Mouse (Mus musculus) frontal cortex, adult 2 months (tissue): ENCODE measurements at regions not wholly inside any gene's neighbourhood (a gene's known extent, or its start where the extent isn't known, plus 50 kb on each side); places are given as distances from the start of the nearest gene placed in this dataset.
"Not testable (repeated sequence)": the region's sequence is repeated elsewhere in the genome, so short reads cannot be mapped to it uniquely, and the experiment has no call there.

Source experiments
- DNase-seq, 2 experiments: peaks; one replicate each; pipeline ENCODE4 v3.0.0; 2022; ENCODE audit warnings: low spot score in 1 of 2; ENCODE audit errors: extremely low spot score in 1 of 2

DNA sequence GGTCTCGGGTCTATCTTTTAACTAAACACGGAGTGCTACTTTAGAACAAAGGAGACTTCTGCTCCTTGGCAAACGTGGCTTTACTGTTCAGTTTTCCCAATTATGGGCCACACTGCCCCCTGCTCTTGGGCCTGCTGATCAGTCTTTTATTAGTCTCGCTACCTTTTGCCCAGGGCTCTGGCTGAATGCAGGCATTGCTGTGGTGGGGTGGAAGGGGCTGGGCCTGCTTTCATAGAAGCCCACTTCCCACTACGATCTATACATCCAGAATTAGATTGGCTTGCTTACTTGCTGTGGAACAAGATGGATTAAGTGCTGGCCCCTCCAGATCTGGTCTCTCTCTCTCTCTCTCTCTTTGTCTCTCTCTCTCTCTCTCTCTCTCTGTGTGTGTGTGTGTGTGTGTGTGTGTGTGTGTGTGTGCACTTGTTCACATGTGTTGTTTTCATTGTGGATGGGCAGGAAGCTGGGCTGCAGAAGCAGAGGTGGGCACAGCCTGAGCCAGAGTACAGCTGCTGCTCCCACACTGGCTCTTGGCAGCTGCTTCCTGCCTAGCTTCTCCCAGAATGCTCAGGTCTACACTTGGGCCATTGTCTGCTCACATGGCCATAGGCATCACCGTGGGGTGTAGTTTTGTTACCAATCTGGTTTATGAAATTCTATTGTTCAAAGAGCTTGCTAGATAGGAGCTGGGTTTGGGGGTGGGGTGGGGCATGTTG, 241.8 kb upstream of the Gm10131 start:
- no peak for DNase-seq

DNA sequence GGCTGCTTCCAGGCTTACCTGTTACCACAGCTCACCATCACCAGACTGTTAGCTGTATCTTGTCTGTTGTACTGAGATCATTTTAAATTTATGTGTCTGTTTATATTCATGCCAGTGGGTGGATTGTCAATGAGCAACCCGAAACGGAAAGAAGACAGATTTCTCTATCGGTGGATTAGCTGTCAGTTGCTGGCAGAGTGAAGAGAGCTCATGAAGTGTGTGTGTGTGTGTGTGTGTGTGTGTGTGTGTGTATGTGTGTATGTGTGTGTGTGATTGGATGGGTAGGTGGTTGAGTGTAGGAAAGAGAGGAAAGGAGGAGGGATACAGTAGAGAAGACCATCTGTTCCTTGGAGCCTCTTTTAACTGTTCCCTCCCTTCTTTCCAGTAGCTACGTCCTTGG, 223.3 kb upstream of the Gm10131 start:
- DNase-seq: peak; percentile 62 to 76

DNA sequence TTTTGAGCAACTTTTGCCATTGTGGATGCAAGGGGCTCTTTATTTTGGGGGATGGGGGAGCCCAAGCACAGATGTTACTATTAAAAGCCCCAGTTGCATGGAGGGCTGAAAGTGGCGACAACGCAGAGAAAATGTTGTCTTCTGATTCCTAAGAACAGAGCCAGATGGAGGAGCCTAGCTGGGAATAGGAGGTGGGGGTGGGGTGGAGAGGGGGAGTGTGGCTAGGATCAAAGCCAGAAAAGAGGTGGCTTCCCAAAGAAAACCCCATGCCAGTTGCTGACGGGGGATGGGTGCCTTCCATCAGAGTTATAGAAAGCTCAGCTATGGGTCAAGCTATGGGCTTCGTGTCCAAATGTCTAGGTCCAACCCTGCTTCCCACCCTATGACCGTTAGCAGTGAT, 220.1 kb upstream of the Gm10131 start:
- DNase-seq: peak in 1 of 2 experiments; percentile 37

DNA sequence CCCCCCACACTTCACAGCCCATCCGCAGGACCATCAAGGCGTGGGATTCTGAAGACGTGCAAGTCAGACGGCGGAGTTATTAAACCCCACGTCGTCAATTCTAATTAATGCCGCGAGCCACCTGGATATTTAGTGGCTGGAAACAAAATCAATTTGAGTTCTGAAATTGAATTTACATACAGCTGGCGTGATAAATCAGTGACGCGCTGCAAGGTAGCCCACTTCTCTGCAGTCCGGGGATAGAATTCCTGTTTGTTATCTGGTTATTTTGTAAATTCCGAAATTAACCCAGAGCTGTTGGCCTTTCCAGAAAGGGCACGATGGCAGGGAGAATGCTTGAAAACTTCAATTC, 215.1 kb upstream of the Gm10131 start:
- no peak for DNase-seq

DNA sequence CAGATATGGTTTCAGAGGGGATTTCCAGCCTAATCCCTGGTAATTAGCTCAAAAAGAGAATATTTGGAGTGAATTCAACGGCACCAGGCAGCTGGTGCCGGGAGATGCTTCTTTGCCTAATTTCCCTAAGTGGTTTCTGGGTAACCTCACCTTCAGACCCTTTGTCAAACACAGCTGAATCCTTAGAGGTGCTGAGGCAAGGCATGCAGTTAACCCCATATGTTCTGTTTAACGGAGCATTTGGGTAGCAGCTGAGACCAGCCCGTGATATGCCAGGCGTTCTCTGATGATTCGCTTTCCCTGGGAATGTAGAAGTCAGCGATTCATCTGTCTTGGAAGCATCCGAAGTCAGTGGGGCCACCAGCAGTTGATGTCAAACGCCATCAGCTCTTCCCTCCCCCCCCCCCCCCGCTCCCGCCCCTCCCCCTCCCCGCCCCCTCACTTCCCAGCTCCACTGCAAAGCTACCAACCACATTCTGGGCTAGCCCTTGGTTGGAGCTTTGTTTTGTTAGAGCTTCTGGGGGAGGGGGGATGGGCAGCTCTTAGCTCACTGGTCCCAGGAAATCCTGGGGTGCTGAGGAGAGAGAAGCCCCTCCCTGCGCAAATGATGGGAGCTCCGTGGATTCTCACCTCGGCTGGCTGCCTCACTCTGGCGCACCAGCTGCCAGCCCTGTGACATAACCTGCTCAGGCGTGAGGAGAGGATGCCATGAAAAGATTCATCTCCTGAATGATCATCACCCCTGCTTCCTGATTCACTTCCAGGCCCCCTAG, 214.5 kb upstream of the Gm10131 start:
- DNase-seq: peak in 1 of 2 experiments; percentile 58

DNA sequence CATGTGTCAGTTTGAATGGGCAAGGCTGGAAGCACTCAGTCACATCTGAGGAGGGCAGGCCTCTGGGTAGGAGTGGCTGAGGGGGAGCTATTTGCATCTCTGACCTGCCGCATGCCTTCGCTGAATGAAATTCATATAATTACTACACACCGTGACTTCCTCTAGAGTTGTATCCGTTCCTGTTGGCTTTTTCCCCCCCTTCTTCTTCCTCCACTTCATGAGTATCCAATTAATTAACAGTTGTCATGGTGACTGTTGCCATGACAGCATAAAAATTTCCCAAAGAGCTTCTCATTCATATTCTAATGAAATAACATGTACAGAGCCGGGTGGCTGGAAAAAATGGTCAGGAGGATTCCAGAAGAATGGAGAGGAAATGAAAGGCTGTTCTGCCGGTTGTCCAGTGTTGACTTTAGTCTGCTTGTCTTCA, 208.6 kb upstream of the Gm10131 start:
- DNase-seq: peak; percentile 33 to 88

DNA sequence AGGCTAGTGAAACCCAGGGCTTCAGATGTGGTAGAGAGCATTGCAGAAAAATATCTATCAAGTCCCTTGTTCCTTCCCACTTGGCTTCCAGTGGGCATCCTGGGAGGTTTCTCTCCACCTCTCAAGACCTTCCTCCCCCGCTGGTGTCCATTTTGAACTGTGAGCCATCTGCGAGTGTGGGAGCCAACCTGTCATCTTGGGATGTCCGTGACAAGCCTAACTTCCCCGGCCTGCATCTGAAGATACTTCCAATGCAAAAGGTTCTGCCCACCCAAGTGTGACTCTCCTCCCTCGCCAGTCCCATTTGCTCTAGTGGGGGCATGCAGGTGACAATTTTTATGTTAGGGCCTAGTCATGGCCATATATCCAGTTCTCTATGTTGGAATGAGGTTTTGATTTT, 208.2 kb upstream of the Gm10131 start:
- DNase-seq: no peak

- DNase-seq: no peak
Observed at GRCm38 (mm10) chr8:34315233-34315632, 203.7 kb upstream of the Gm10131 start.

DNA sequence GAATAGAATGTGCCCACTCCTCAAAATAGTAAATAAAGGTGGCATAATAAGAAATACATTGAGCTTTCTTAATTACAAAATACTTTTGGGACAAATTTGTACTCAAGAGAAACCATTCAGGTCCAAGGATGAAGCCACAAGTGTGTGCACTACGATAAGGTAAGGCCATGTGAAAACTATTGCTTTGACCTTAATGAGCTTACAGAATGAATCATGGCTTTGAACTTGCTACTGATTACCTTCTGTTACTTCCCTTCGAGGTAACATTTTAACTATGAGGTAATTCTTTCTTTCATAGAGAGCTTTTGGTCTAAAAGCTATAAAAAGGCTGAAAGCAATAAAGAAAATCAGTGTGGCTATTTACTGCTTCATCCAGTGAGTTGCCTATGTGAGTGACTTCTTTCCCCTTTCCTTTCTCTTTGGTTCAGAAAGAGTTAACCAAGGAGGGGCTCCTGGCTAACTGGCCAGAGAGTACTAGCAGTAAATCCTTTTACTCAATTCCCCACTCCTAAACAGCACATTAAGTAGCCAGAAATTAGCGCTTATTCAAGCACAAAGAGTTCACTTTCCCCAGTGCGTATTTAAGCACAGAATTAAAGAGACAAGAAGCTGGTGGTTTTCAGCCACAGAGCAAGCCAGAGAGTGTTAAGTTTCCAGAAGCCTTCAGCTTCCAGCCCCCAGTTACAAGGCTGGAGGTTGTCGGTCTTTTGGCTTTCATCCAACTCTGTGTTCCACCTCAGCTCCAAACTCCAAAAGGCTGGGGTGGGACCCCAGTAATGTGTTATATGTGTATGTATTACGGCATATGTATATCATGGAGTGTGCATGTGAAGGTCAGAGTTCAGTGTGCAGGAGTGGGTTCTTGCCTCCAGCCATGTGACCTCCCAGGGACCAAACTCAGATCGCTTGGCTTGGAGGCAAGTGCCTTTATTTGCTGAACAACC, 194.3 kb upstream of the Gm10131 start:
- no peak for DNase-seq

- DNase-seq: no peak
Observed at GRCm38 (mm10) chr8:34303815-34304214, 192.3 kb upstream of the Gm10131 start.

GRCm38 (mm10) chr8:34300331-34300903, 188.9 kb upstream of the Gm10131 start:
- no peak for DNase-seq

GRCm38 (mm10) chr8:34294721-34295120, 183.2 kb upstream of the Gm10131 start:
- no peak for DNase-seq

DNA sequence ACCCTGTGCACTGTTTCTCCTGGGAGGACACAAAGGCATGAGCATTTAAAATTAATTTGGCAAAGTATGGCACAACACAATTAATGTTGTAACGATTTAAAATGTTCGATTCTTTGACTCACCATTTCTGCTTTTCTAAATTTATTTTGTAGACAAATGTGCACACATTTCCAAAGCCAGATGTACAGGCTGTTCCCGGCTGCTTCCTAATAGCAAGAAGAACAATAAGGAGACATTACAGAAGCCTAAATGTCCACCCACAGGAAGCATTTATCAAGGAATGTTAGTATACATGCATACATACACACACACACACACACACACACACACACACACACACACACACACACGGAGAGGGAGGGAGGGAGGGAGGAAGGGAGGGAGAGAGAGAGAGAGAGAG, 179.1 kb upstream of the Gm10131 start:
- DNase-seq: no peak

DNA sequence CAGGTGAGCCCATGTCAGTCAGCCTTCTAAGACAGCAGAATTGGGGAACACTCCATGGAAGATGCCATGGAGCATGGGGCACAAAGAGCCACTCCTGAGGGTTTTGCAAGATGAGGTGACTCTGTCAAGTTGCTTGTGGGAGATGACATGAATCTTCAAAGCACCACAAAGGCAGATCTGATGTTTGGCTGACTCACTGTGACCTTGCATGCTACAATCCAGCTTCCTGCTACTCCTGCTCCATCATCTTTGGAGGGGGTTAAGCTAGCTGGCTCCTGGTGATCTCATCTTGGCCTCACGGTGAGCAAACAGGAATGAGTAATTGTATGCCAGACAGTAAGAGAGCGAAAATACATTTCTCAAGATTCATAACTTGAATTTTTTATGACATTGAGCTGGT, 176.3 kb upstream of the Gm10131 start:
- no peak for DNase-seq

DNA sequence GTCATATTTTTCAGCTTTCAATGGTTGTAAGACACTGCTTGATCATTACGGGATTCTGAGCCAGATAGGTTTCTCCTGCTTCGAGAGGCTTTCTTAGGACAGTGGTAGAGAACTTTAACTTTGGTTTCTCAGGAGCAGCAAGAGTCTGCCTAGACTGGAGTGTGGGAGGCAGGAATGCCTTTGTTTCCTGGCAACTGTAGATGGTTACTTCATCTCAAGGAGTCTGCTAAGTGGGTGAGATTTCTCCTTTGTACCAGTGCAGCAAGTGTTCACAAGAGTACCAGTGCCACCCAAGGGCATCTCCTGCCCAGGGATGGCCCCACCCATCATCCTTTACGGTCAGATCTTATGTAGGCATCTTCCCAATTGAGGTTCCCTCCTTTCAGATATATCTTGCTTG, 173.0 kb upstream of the Gm10131 start:
- DNase-seq: peak; percentile 15 to 42

- no peak for DNase-seq
Observed at GRCm38 (mm10) chr8:34280433-34280832, 168.9 kb upstream of the Gm10131 start.

- no peak for DNase-seq
Observed at GRCm38 (mm10) chr8:34275977-34276660, 164.6 kb upstream of the Gm10131 start.

- DNase-seq: not testable (repeated sequence)
Observed at GRCm38 (mm10) chr8:34274796-34275195, 163.3 kb upstream of the Gm10131 start.

DNA sequence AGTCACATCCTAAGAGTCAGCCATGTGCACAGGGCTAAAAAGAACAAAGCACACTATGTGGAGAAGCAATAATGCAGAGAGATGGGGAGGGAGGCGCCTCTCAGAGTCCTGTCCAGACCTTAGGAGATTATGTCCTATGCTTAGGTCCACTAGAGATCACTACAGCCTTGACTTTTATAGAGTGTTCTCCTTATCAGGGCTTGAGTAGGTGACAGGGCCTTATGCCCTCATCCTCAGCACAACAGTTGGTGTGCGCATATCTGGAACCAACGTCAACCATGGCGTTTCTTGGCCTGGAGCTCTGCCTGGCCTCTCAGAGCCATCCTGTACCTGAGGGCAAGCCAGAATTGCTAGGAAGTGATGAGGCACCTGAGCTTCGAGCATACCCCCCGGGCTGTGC, 162.6 kb upstream of the Gm10131 start:
- DNase-seq: no peak

DNA sequence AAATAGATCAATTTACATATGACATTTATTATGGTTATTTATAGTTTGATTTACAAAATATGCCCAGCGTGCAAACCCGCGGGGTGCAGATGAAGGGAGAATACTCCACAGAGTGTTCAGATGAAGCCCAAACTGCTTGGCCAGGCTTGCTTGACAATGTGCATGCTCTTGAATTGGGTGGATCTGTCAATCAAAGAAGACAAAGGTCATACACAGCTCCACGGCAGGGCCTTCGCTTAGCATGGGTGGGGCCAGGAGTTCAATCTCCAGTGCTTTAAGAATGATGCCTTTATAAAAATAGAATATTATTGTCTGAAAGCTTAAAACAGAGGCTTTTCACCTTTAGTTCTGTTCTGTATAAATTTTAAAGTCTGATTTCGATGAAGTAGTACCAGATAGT, 158.3 kb upstream of the Gm10131 start:
- DNase-seq: peak in 1 of 2 experiments; percentile 11
